Mouse (Mus musculus) myocyte (in vitro differentiated cells): ENCODE data around the gene Wdr86.

Experiments
- E2F4 ChIP-seq: IDR thresholded peaks from one replicate; pipeline ENCODE4 v1.6.1; 2011; ENCODE audit warnings: mild to moderate bottlenecking, control low read depth, moderate library complexity; ENCODE audit not compliant: insufficient read depth
- MAX ChIP-seq: IDR thresholded peaks from one replicate; pipeline ENCODE4 v1.6.1; 2011; ENCODE audit warnings: low read depth, mild to moderate bottlenecking, control low read depth
- MYOD1 ChIP-seq, 3 experiments: IDR thresholded peaks; one replicate each; pipeline ENCODE4 v1.6.1; 2011; ENCODE audit warnings: control low read depth in 2 of 3, low read depth in 2 of 3, mild to moderate bottlenecking in 2 of 3, moderate library complexity in 1 of 3; ENCODE audit not compliant: insufficient read length in 2 of 3, control insufficient read depth in 1 of 3
- MYOG ChIP-seq, 3 experiments: IDR thresholded peaks; one replicate each; pipeline ENCODE4 v1.6.1; 2011; ENCODE audit warnings: control low read depth in 2 of 3, low read depth in 2 of 3, mild to moderate bottlenecking in 2 of 3; ENCODE audit not compliant: insufficient read length in 2 of 3, control insufficient read depth in 1 of 3, insufficient read depth in 1 of 3
- POLR2A ChIP-seq: IDR thresholded peaks from one replicate; pipeline ENCODE4 v1.6.1; 2011; ENCODE audit warnings: low read depth, mild to moderate bottlenecking, control low read depth, moderate library complexity; ENCODE audit not compliant: insufficient read length
- POLR2AphosphoS2 ChIP-seq: IDR thresholded peaks from one replicate; pipeline ENCODE4 v1.6.1; 2011; ENCODE audit warnings: low read depth, control low read depth; ENCODE audit not compliant: insufficient read length
- REST ChIP-seq: IDR thresholded peaks from one replicate; pipeline ENCODE4 v1.6.1; 2011; ENCODE audit warnings: mild to moderate bottlenecking, control low read depth, moderate library complexity; ENCODE audit not compliant: insufficient read depth, insufficient read length
- TCF12 ChIP-seq: IDR thresholded peaks from one replicate; pipeline ENCODE4 v1.6.1; 2011; ENCODE audit warnings: mild to moderate bottlenecking, control low read depth; ENCODE audit not compliant: poor library complexity, insufficient read depth, severe bottlenecking
- USF1 ChIP-seq: IDR thresholded peaks from one replicate; pipeline ENCODE4 v1.6.1; 2011; ENCODE audit warnings: low read depth, mild to moderate bottlenecking, control low read depth, moderate library complexity

DNA sequence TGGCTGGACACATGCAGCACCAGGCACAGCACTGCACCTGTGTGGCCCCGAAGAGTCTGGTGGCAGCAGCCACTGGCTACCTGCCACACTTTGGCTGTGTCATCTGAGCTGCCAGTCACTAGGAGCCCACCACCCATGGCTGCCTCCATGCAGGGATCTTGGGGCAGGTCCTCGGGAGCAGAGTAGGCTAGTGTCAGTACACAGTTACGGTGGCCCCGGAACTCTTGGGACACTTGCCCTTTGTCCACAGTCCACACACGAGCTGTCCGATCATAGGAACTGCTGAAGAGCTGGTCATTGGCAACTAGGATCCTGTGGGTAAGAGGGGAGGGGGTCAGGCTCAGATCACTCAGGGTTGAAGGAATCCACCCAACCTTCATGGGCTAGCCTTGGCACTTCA lies 12.5 kb downstream of the Wdr86 start:
- TF ChIP-seq REST (no peak), POLR2A (no peak), POLR2AphosphoS2 (no peak), USF1 (no peak), MYOD1 (IDR thresholded peaks at IDR 0.05; ENCODE audit: control insufficient read depth in 1 of 3, insufficient read length in 2 of 3, low read depth in 2 of 3) (no peak), TCF12 (no peak), MAX (no peak), MYOG (IDR thresholded peaks at IDR 0.05; ENCODE audit: control insufficient read depth in 1 of 3, insufficient read depth in 1 of 3, insufficient read length in 2 of 3, low read depth in 2 of 3) (no peak), E2F4 (no peak)
